Mouse (Mus musculus) gastrocnemius, adult 18-20 months (tissue): ENCODE results near the gene Wdr37. TPM values are rescaled to one million over a fixed set of nuclear protein-coding genes. Genes with fewer than 3 reads are reported as not detected.
"Not testable (repeated sequence)": the region's sequence is repeated elsewhere in the genome, so short reads cannot be mapped to it uniquely, and the experiment has no call there.

Source experiments
- DNase-seq: peaks from one replicate; pipeline ENCODE4 v3.0.0; 2021; ENCODE audit warnings: low spot score
- long read RNA-seq, 2 experiments: library from polyadenylated mRNA; stranded (forward); transcript quantifications; one replicate each; pipeline ENCODE4 v2.0.0; 2021
- total RNA-seq, 2 experiments: library from RNA; stranded (reverse); gene quantifications; 2 replicates each; pipeline ENCODE4 v1.2.3; 2021

Wdr37 gene
- 10 to 100 TPM; 28.1 to 31.2 TPM for total RNA-seq
- long read RNA-seq, experiment 1, full-length matches to known transcripts, result 9 of 16 reads
- long read RNA-seq, experiment 1, partial matches to known transcripts, result 0 of 16 reads
- long read RNA-seq, experiment 1, other reads (novel, unspliced or antisense), result 7 of 16 reads
- long read RNA-seq, experiment 2, full-length matches to known transcripts, result 6 of 14 reads
- long read RNA-seq, experiment 2, partial matches to known transcripts, result 4 of 14 reads
- long read RNA-seq, experiment 2, other reads (novel, unspliced or antisense), result 4 of 14 reads

DNA sequence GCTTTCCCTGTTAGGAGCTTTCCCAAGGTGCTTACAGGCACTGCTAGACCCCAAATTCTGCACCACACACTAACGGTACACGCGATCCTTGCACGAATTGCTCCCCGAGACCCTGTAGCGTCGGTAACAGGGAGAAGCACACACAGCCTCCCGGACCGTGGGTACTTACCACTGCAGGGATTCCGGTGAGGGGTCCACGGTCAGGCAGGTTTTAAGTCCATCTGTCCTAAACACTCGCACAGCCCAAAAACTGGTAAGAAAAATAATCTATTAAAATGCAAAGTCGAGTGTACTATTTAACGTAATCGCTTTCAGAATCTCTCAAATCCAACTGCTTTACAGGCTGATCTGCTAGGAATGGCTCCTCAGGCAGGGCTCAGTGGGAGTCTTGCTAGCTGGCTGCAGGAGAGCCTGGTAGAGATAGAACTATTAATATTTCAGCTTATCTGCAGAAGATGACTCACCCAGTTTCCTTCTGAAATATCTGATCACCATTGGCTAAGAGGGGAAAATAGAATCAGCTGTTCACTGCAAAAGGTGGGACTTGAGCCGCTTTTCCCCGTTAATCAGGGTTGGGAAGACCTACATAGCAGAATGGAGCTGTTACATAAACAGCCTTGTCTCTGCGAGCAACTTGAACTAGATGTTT is at the start of gene Wdr37:
Gene Wdr37 (minus strand): TSS at position 596 of the 649 bp plus-strand sequence.
- DNase-seq, result no peak

DNA sequence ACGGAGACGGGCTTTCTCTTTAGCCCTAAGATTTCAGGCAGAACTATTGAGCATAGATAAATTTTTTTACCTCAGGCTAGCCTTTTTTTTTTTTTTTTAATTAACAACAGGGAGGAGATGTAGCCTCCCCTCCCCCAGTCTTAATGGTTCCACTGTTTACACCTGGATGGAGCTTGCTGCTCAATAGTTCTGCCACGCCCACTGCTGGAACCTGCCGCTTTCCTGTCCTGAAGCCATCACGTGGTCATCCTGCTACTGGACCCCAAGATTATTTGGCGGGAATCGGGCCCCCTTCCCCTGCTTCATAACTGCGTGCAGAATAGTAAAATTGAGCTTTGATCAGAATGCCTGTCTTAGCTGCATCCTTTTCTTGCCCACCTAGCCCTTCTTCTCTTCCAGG is 42.2 kb upstream of the Wdr37 start:
- not testable (repeated sequence) for DNase-seq

DNA sequence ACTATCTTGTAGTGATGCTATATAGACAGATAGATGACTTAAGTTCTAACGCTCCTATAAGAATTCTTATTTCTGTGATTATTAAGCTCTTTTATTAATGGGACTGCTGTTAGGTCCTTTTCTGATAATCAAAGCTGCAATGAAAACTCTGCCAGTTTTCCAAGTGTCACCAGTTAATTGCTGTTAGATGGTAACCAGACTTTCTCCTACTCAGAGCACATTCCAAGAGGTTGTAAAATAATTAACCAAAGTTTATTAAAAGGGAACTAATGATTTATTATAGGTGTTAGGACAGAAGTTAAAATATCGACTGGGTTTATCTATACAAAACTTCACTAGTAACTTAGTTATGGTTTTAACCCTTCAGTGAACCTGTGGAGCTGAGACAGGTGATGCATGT is 34.3 kb upstream of the Wdr37 start:
- not testable (repeated sequence) for DNase-seq

DNA sequence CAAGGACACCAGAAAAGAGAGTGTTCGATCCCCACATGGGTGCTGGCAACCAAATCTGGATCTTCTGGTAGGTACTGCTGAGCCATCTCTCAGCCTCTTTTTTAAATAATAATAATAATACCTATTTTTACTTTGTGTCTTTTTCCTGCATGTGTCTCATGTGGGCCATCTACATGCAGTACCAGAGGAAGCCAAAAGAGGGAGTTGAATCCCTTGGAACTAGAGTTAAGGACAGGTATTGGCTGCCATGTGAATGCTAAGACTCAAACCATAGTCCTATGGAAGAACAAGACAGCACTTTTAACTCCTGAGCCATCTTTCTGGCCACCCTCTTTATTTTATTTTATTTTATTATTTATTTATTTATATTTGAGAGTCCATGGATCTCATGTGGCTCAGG is 16.9 kb upstream of the Wdr37 start:
- DNase-seq, result no peak

DNA sequence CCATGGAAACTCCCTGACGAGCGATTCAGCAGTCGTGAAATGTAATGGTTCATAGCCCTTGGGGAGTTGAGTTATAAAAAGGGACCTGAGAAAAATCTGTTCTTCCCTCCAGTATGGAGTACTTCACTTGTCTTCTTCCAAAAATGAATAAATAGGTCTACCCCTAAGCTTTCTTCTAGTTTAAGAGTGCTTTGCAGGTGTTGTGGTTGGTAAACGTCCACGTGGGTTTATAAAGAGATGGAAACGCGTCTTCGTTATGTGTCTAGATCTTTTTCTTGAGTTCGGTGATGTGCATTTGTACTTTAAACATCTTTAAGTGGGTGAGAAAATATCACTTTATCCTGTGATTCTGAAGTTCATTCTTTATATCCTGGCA is 14.5 kb upstream of the Wdr37 start:
- no peak for DNase-seq

DNA sequence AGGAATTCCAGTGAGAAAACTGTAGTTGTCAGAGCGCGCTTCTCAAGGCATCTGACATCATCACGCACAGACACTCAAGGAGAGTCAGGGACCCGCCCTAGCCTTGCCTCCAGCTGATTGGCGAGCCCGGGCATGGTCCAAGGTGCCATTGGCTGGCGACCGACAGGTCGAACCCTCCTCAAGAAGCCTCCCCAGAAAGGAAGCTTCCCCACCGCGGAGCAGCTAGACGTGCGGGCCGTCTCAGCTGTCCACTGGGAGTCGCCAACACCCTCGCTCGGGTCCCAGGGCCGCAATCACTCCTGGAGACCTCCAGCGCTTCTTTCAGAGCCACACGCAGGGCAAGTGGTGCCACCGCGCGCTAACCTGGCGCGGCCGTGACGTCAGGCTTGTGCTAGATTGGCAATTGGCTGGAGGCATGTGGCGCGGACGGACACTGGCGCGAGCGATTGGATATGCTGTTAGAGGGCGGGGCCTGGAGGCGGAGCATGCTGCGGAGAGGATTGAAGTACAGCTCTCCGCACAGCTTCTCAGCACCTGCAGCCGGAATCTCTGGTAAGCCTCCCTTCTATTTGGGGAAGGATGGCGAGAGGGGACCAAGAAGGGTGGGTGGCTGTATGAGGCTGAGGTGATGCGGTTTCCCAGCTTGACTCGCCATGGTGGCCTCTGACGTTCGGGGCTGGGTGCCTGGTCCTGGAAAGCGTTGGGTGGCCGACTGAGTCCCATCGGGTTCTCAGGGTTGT is 13.9 kb upstream of the Wdr37 start, which contains the start of gene Idi1:
Gene Idi1 (plus strand): TSS at position 57 of the 740 bp plus-strand sequence.
- DNase-seq, result peak; percentile 96

DNA sequence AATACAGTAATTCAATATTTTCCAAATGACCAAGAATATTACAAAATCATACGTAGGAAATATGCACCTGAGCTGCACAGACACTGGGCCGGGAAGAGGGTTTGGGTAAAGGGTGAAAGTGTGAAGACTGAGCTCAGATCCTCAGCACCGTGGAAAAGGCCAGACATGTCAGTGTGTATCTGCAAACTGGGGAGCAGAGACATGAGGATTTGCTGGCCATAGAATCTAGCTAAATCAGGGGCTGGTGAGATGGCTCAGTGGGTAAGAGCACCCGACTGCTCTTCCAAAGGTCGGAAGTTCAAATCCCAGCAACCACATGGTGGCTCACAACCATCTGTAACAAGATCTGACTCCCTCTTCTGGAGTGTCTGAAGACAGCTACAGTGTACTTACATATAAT is 12.2 kb upstream of the Wdr37 start:
- not testable (repeated sequence) for DNase-seq

DNA sequence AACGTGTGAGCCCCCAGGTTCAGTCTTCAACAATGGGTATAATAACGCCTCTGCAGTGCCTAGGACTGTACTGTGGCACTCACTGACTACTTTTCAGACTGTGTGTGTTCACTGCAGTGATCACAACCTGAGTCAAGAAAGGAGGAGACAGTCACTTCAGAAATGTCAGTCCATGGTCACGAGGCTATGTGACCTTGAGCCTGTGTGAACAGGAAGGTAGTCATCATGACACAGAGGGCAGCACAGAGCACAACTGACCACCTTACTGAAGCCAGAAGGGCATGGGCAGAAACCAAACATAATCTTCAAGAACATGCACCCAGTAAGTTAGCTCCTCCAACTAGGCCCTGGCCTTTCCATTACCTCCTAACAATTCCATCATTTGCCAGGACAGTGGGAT is 9.9 kb upstream of the Wdr37 start:
- DNase-seq, result no peak

DNA sequence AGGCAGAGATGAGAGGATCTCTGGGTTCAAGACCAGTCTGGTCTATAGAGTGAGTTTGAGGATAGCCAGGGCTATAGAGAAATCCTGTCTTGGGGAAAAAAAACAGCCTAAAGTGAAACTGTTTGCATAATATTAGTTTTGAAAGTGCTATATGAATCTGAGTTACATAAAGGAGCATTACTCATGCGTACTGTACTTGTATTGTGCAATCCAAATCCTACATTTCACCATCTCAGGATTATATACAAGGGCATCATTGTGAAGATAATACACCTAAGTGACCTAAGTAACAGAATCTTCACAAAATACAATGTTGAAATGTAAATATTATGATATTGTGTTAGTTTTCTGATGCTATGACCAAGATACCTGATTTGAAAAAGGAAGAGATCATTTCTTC is 2.1 kb upstream of the Wdr37 start:
- no peak for DNase-seq

DNA sequence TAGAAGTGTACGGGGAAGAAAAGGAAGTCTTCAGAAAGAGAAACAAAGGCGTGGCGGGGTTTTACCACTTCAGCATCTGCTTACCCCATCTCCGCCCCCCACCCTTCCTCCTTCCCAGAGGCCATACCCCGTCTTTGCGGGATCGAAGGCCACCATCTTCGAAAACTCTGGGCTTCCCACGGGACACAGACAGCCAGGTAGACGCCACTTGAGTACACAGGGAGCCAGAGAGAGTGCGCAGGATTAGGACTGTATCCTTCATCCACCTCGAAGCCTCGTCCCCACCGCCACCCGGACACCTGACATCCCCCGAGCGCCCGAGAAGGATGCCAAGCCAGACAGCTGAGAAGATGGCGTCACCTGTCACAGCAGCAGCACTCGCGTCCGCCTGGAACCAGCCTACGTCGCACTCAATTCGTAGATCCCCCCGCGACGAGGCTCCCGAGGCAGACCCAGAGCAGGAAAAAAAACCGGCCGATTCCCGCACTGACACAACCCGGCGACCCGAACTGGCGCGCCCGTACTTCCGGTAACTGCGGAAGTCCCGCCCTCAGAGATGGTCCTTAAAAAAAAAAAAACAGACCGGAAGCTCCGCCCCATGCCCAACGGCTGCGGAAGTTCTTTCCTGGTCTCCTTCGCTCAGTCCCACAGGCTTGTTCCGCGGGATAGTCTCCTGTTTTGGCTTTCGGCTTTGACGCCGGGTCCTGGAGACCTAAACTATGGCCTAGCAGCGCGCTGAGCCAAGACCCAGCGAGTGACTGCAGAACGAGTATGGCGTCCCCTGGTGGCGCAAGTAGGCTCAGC is 997 bp downstream of the Wdr37 start:
- peak; percentile 89 for DNase-seq

DNA sequence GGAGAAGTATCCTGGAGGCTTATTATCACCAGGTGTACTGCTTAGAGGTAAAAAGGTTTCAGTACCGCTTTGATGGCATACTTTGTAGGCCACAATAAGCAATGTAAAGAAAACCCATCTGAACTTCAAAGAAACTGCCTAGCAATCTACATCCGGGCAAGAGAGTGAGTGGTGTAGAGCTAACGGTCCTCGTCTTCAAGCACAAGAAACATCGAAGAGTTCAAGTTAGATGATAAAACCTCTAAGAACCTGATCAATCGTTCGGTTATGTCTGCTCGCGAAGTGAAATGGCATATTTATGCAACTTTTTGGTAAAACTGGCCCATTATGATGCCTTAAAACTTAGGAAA is 1.6 kb downstream of the Wdr37 start:
- no peak for DNase-seq

DNA sequence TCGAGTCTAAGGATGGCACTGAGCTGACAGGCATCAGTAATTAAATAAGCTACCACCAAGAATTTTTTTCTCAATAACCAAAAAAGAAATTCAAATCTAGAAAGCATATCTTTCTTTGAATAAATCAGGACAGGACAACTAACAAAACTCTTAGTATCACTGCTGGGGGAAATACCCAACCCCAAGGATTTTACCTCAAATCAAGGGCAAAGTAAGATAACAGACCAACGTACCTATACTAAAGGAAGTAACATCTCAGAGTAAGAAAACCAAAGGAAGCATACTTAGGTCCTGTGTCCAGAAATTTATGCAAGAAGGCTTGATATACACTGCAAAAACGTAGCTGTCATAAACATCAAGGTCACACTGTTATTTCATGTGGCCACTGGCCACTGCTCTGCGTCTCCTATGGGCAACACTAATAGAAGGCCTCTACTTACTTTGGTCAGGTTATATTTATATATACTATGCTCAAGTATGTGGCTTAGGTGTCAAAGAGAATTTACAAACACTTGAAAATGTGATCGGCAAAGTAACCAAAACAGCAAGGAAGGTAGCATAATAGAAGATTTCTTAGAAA is 2.0 kb downstream of the Wdr37 start:
- DNase-seq, result no peak

DNA sequence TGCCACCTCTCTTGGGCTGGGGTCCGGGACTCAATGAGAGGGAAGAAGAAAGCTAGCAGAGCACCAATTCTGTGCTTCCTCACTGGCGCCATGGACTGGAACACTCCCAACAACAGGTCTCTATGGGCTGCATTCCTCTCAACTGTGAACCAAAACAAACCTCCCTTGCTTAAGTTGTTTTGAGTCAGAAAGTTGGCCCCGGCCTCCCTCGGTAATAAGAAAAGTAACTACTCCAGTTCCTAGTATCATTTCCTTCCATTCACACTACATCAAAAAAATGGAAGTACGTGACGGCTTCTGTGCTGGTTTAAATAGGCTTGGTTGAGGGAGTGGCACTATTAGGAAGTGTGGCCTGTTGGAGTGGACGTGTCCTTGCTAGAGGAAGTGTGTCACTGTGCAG is 5.1 kb downstream of the Wdr37 start:
- peak; percentile 50 for DNase-seq

DNA sequence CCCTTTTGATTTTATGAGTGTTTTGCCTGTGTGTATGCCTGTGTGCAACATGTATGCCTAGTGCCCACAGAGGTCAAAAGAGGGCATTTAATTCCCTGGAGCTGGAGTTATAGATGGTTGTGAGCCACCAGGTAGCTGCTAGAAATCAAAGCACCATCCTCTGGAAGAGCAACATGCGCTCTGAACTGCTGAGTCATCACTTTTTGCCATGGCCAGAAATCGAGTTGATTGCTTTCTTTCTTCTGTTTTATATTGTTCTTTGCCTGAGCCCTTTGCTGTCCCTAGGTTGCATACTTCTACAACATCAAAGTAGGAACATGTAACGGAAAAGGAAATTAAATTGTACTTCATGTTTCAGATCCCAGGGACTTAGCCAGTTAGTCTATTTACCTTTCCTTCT is 6.7 kb downstream of the Wdr37 start:
- DNase-seq, result no peak

DNA sequence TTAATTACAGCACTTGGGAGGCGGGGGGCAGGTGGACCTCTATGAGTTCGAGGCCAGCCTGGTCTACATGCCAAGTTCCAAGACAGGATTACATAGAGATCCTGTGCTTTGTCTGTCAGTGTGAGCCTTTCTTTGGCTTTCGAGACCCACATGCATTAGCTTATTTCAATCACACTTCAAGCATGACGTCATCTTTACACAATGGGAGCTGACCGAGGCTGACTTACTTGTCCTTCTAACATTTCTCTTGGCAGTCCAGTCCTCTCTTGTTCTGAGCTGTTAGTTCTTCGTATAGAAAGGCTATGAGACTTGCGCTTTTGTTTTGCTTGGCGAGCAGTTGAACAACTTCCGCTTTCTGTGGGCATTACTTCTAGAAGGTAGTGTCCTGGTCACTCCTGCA is 10.8 kb downstream of the Wdr37 start:
- no peak for DNase-seq

DNA sequence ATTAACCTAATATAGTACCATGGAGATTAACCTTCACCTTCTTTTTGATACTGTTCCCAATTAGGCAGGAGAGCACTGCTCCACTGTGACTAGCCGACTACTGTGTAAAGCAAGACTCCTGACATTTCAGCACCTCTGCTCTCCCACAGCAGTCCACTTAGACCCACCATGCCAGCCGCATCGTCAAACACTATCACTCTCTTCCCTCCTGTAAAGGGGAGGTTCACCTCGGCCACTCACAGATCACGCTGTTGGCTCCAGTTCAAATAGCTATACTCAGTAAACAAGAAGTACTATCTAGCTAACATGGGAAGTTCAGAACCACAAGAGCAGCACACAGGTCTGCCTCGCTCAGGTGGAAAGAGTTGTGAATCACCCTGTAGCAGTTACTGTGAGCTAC is 13.3 kb downstream of the Wdr37 start:
- no peak for DNase-seq

DNA sequence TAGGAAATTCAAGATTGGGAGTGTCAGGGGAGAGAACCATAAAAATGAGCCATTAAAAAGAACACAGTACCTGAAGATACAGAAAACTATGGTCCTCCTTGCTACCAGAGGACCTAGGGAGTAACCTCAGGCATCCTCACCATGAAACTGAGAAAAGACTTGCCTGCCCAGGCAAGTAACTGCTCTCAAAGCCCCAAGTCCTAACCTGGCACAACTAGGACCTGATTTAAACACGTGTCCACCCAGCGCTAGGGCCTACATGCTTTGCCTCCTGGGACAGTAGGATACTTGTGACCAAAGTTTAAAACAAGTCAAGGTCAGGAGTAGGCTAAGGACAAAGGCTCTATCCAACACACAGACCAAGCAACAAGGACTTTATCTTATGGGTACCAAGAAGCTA is 16.9 kb downstream of the Wdr37 start:
- DNase-seq, result no peak

DNA sequence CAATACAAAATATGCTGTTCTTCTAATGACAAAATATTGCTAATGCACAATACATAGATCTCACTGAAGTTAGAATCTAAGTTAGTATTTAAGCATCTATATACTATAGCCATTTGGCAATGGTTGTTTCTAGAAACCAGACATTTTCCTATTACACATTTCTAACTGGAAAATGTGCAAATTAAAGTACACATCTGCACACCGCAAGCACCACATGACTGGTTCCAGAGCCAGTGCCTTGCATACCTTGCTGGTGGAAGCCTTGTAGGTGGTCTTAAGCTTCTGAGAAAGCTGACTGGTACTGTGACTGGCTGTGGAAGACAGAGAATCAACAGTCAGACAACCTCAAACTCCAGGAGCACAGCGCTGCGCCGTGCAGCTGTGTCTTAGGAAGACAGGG is 18.3 kb downstream of the Wdr37 start:
- DNase-seq, result no peak

DNA sequence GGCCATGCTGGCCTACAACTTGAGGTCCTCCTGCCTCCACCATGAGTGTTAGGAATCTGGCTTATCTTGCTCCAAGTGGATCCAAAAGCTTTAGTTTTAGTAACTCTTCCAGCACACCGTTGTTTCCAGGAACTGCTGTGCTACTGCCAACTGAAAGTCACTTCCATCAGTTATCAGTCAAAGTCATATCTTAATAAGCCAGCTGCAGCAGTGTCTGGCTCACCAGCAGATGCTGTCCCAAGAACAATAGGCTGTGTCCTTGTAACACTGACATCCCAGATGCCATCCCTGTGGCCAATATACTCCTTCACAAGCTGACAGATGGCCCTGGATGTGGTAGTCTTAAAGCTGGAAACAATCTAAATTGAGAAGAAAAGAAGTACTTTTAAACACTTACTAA is 22.4 kb downstream of the Wdr37 start:
- DNase-seq, result no peak

DNA sequence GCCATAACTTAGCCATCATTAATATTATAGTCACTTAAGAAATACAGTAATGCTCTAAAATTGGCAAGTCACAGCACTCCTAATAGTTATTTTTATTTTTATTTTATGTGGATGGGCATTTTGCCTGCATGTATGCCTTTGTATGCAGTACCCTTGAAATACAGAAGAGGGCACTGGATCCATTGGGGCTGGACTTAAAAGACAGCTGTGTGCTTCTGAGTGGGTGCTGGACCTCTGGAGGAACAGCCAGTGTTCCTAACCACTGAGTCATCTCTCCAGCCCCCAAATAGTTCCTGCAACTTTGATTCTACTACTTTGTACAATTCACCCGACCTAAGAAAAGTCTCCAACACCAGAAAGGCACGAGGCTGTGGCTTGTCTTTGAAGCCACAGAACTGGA is 24.0 kb downstream of the Wdr37 start:
- DNase-seq, result no peak

DNA sequence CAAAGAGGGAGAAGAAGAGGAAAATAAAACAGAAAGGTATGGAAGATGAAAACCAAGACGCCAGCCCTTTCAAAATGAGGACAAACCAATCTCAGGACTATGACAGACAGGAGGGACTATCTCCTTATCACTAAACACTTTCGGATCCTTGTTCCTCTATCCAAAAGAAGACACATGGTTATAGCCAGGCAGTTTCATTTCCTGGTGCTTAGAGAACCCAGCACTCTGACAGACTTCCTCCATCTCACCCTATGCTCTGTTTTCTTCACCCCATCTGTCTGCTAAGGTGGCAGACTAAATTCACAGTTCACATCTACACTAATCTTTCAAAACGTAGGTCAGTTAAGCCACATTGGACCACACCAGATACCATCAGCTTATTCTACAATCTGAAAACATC is 29.4 kb downstream of the Wdr37 start:
- DNase-seq, result no peak

DNA sequence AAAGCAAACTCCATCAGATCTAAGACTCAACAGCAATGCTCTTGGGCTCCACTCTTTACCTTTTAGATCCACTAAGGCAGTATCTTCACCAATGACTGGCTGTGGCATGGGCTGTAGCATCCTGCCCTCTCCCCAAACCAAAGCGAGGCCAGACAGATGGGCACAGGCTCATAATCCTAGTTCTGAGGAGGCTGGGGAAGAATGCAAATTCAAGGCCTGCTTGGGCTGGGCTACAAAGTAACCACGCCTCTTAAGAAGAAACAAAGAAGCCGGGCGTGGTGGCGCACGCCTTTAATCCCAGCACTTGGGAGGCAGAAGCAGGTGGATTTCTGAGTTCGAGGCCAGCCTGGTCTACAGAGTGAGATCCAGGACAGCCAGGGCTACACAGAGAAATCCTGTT is 29.9 kb downstream of the Wdr37 start:
- not testable (repeated sequence) for DNase-seq
